Mouse (Mus musculus): Measurements from ENCODE around the gene Krt24.
"Not testable (repeated sequence)": the region's sequence is repeated elsewhere in the genome, so short reads cannot be mapped to it uniquely, and the experiment has no call there.

Krt24 gene

GRCm38 (mm10) chr11:99252671-99253070 lies 32.4 kb downstream of the Krt24 start:
- DNase-seq (ENCODE audit: low spot score in 2 of 2): no peak

- no peak for DNase-seq (ENCODE audit: low spot score in 2 of 2)
Observed at GRCm38 (mm10) chr11:99250666-99251065, 34.4 kb downstream of the Krt24 start.

- peak; percentile 33 to 57 for DNase-seq (ENCODE audit: low spot score in 2 of 2)
Observed at GRCm38 (mm10) chr11:99250241-99250640, 34.8 kb downstream of the Krt24 start.

GRCm38 (mm10) chr11:99249115-99249514 lies 35.9 kb downstream of the Krt24 start:
- DNase-seq (ENCODE audit: low spot score in 2 of 2): no peak

- no peak for DNase-seq (ENCODE audit: low spot score in 2 of 2)
Observed at GRCm38 (mm10) chr11:99247916-99248315, 37.1 kb downstream of the Krt24 start.

GRCm38 (mm10) chr11:99244519-99244918 lies 40.5 kb downstream of the Krt24 start:
- DNase-seq (ENCODE audit: low spot score in 2 of 2): not testable (repeated sequence)

- peak in 1 of 2 experiments; percentile 30 for DNase-seq (ENCODE audit: low spot score in 2 of 2)
Observed at GRCm38 (mm10) chr11:99243820-99244374, 41.2 kb downstream of the Krt24 start, which contains the start of gene Krt222. Krt222 (minus strand) TSS chr11:99244085.

GRCm38 (mm10) chr11:99243200-99243819 lies 41.8 kb downstream of the Krt24 start:
- DNase-seq (ENCODE audit: low spot score in 2 of 2): no peak

- no peak for DNase-seq (ENCODE audit: low spot score in 2 of 2)
Observed at GRCm38 (mm10) chr11:99242056-99242455, 43.0 kb downstream of the Krt24 start.

GRCm38 (mm10) chr11:99238468-99238867 lies 46.6 kb downstream of the Krt24 start:
- no peak for DNase-seq (ENCODE audit: low spot score in 2 of 2)

GRCm38 (mm10) chr11:99231049-99231816 lies 53.8 kb downstream of the Krt24 start:
- DNase-seq (ENCODE audit: low spot score in 2 of 2): no peak

GRCm38 (mm10) chr11:99230261-99231048 lies 54.6 kb downstream of the Krt24 start, which contains the start of gene Smarce1:
Smarce1 (minus strand) TSS chr11:99231017.
- DNase-seq (ENCODE audit: low spot score in 2 of 2): peak; percentile 43 to 64

Data from right cerebral cortex, postnatal 36 days (tissue).